Mouse (Mus musculus) forebrain, embryonic 11.5 days (tissue): ENCODE measurements around the gene Arhgap45. TPM values are rescaled to one million over a fixed set of nuclear protein-coding genes. Genes with fewer than 3 reads are reported as not detected.

Source experiments
- ATAC-seq: fragments of 200-750 bp; cut with Nextera tagmentation; replicated peaks from 2 replicates; pipeline ENCODE4 v1.8.0; 2017; ENCODE audit warnings: moderate TSS enrichment; ENCODE audit not compliant: low FRiP score
- DNase-seq: peaks from one replicate; pipeline ENCODE4 v3.0.0-alpha.2; 2017; ENCODE audit warnings: low spot score
- H3K27ac ChIP-seq: fragments of 300-500 bp; sonication (generic); 2 replicates; pipeline ENCODE4 v1.5.1; 2014; ENCODE audit warnings: low read depth, low read length
- H3K27me3 ChIP-seq: fragments of 300-500 bp; sonication (generic); 2 replicates; pipeline ENCODE4 v1.6.1; 2014; ENCODE audit warnings: mild to moderate bottlenecking, low read length, mixed read lengths; ENCODE audit not compliant: control insufficient read depth, insufficient read depth
- H3K36me3 ChIP-seq: fragments of 300-500 bp; sonication (generic); 2 replicates; pipeline ENCODE4 v1.6.1; 2014; ENCODE audit warnings: mild to moderate bottlenecking, low read length, moderate library complexity, mixed read lengths; ENCODE audit not compliant: control insufficient read depth, insufficient read depth
- H3K4me1 ChIP-seq: fragments of 300-500 bp; sonication (generic); replicated peaks from 2 replicates; pipeline ENCODE4 v1.6.1; 2014; ENCODE audit warnings: low read length, mixed read lengths; ENCODE audit not compliant: control insufficient read depth, insufficient read depth
- H3K4me2 ChIP-seq: fragments of 300-500 bp; sonication (generic); 2 replicates; pipeline ENCODE4 v1.6.1; 2014; ENCODE audit warnings: low read depth, mild to moderate bottlenecking, low read length, moderate library complexity, mixed read lengths; ENCODE audit not compliant: severe bottlenecking
- H3K4me3 ChIP-seq: fragments of 300-500 bp; sonication (generic); 2 replicates; pipeline ENCODE4 v1.5.1; 2014; ENCODE audit warnings: low read depth, low read length
- H3K9ac ChIP-seq: fragments of 300-500 bp; sonication (generic); 2 replicates; pipeline ENCODE4 v1.6.1; 2014; ENCODE audit warnings: low read length
- H3K9me3 ChIP-seq: fragments of 300-500 bp; sonication (generic); 2 replicates; pipeline ENCODE4 v1.6.1; 2016; ENCODE audit warnings: low read length, mixed read lengths; ENCODE audit not compliant: control insufficient read depth
- WGBS: fragments of 180-500 bp; shearing (Covaris S2); extraction: QIAGEN DNeasy Blood & Tissue Kit; methylation state at CpG from one replicate; pipeline ENCODE4 v1.1.7; 2014; 5-methylcytosine and 5-hydroxymethylcytosine counted together
- polyA plus RNA-seq: library from polyadenylated mRNA; unstranded; fragments of >200 nt; fragmentation: Nextera tagmentation; extraction: Ambion mirVana; gene quantifications from 2 replicates; pipeline ENCODE4 v1.2.1, GENCODE M21; 2014

Gene Arhgap45
- polyA plus RNA-seq, 1 experiment from 2014 or later: 4.9 TPM

GRCm38 (mm10) chr10:80027681-80028520, 11.4 kb downstream of the Arhgap45 start:
- H3K9me3 ChIP-seq: no peaks in the 10 kb centered on the region
- no peaks in the 10 kb centered on the region for H3K4me1 ChIP-seq
- H3K27me3 ChIP-seq: no peaks in the 10 kb centered on the region
- no peaks in the 10 kb centered on the region for H3K36me3 ChIP-seq
- no peak overlapping the region for H3K4me2 ChIP-seq
- H3K9ac ChIP-seq: no peak overlapping the region
- 0 out of 2 replicates have a peak, but pooled peaks have one; percentile 43 for ATAC-seq
- DNase-seq: no peak
- H3K27ac ChIP-seq: no peak overlapping the region
- H3K4me3 ChIP-seq: no peak overlapping the region
- WGBS: 73% methylated on average over 20 of the region's 20 CpGs

GRCm38 (mm10) chr10:80028521-80028846, 12.0 kb downstream of the Arhgap45 start:
- Histone ChIP-seq H3K4me3 (no peak overlapping the region), H3K9ac (no peak overlapping the region), H3K4me1 (no peaks in the 10 kb centered on the region), H3K9me3 (no peaks in the 10 kb centered on the region), H3K4me2 (no peak overlapping the region), H3K36me3 (no peaks in the 10 kb centered on the region), H3K27ac (no peak overlapping the region), H3K27me3 (no peaks in the 10 kb centered on the region)
- 93% methylated on average over 13 of the region's 13 CpGs for WGBS
- DNase-seq (no peak), ATAC-seq (no peak)

GRCm38 (mm10) chr10:80030191-80030590, 13.7 kb downstream of the Arhgap45 start:
- Histone ChIP-seq H3K27me3 (no peaks in the 10 kb centered on the region), H3K4me3 (no peak overlapping the region)

GRCm38 (mm10) chr10:80030736-80031135, 14.3 kb downstream of the Arhgap45 start:
- Histone ChIP-seq H3K36me3 (peaks cover 3% of the 10 kb centered on the region; the same call in 1 of the 2 replicates), H3K4me1 (no peaks in the 10 kb centered on the region), H3K27ac (no peak overlapping the region), H3K27me3 (no peaks in the 10 kb centered on the region), H3K9me3 (no peaks in the 10 kb centered on the region), H3K9ac (no peak overlapping the region), H3K4me2 (no peak overlapping the region), H3K4me3 (no peak overlapping the region)
- DNase-seq: no peak
- no peak for ATAC-seq
- 89% methylated on average over 17 of the region's 17 CpGs for WGBS

More at GRCm38 (mm10) chr10:80030191-80030590, 13.7 kb downstream of the Arhgap45 start:
- Histone ChIP-seq H3K9me3 (no peaks in the 10 kb centered on the region), H3K27ac (no peak overlapping the region), H3K4me1 (no peaks in the 10 kb centered on the region), H3K4me2 (no peak overlapping the region), H3K36me3 (peaks cover 1% of the 10 kb centered on the region; the same call in 1 of the 2 replicates), H3K9ac (no peak overlapping the region)
- ATAC-seq (no peak), DNase-seq (no peak)
- WGBS: 93% methylated on average over 7 of the region's 9 CpGs

- ATAC-seq (no peak), DNase-seq (no peak)
- Histone ChIP-seq H3K27ac (no peak overlapping the region), H3K9me3 (no peaks in the 10 kb centered on the region), H3K36me3 (peaks cover 5% of the 10 kb centered on the region; the same call in 1 of the 2 replicates), H3K4me1 (peaks cover under 1% of the 10 kb centered on the region), H3K9ac (no peak overlapping the region), H3K4me2 (no peak overlapping the region), H3K4me3 (no peak overlapping the region), H3K27me3 (no peaks in the 10 kb centered on the region)
- WGBS: 69% methylated on average over 5 of the region's 5 CpGs
These were observed 16.5 kb downstream of the Arhgap45 start for GRCm38 (mm10) chr10:80032799-80033480.

GRCm38 (mm10) chr10:80033511-80034391, 17.3 kb downstream of the Arhgap45 start:
- Histone ChIP-seq H3K4me3 (no peak overlapping the region), H3K27me3 (no peaks in the 10 kb centered on the region), H3K9ac (no peak overlapping the region), H3K27ac (no peak overlapping the region), H3K4me2 (no peak overlapping the region), H3K36me3 (peaks cover 5% of the 10 kb centered on the region; the same call in 1 of the 2 replicates), H3K4me1 (peaks cover 9% of the 10 kb centered on the region), H3K9me3 (no peaks in the 10 kb centered on the region)
- no peak for ATAC-seq
- WGBS: 57% methylated on average over 9 of the region's 9 CpGs
- no peak for DNase-seq

- Histone ChIP-seq H3K27ac (no peak overlapping the region), H3K4me1 (peaks cover 9% of the 10 kb centered on the region), H3K4me2 (no peak overlapping the region), H3K36me3 (peaks cover 5% of the 10 kb centered on the region; the same call in 1 of the 2 replicates), H3K9ac (no peak overlapping the region), H3K9me3 (no peaks in the 10 kb centered on the region), H3K4me3 (no peak overlapping the region), H3K27me3 (no peaks in the 10 kb centered on the region)
- WGBS: 87% methylated on average over 8 of the region's 8 CpGs
- no peak for ATAC-seq
- no peak for DNase-seq
These were observed 18.7 kb downstream of the Arhgap45 start for GRCm38 (mm10) chr10:80035148-80035547.

GRCm38 (mm10) chr10:80035686-80036085, 19.2 kb downstream of the Arhgap45 start:
- H3K9ac ChIP-seq: no peak overlapping the region

More at GRCm38 (mm10) chr10:80035686-80036085, 19.2 kb downstream of the Arhgap45 start:
- Histone ChIP-seq H3K4me3 (no peak overlapping the region), H3K4me1 (peaks cover 9% of the 10 kb centered on the region), H3K27me3 (no peaks in the 10 kb centered on the region), H3K4me2 (no peak overlapping the region), H3K36me3 (peaks cover 5% of the 10 kb centered on the region; the same call in 1 of the 2 replicates), H3K9me3 (no peaks in the 10 kb centered on the region), H3K27ac (no peak overlapping the region)
- WGBS: 88% methylated on average over 5 of the region's 5 CpGs
- no peak for DNase-seq
- no peak for ATAC-seq
